Mouse (Mus musculus) megakaryocyte, adult 5-6 weeks (primary cell): ENCODE measurements around the gene Npl. TPM values are rescaled to one million over a fixed set of nuclear protein-coding genes. Genes with fewer than 3 reads are reported as not detected.
A peak's percentile ranks its signal among the peaks of the same experiment; 100 is the strongest.
"Not testable (repeated sequence)": the region's sequence is repeated elsewhere in the genome, so short reads cannot be mapped to it uniquely, and the experiment has no call there.

ENCODE experiments used
- ATAC-seq: 2 replicates; pipeline ENCODE4 v1.8.0; 2016; ENCODE audit warnings: mild to moderate bottlenecking, inconsistent platforms; ENCODE audit not compliant: poor library complexity, severe bottlenecking
- total RNA-seq, 2 experiments: library from RNA; stranded (forward) in 1 of 2; stranded (reverse) in 1 of 2; fragments of 153-499, 151-499 nt in 1 of 2; fragments of 221-1000, 200-1000 nt in 1 of 2; gene quantifications; 2 replicates each; pipeline versions ENCODE4 v1.2.3 to v1.2.4; 2015 to 2017

The Npl gene
- total RNA-seq, 2 experiments from 2014 or later: 2.2 to 9.4 TPM

DNA sequence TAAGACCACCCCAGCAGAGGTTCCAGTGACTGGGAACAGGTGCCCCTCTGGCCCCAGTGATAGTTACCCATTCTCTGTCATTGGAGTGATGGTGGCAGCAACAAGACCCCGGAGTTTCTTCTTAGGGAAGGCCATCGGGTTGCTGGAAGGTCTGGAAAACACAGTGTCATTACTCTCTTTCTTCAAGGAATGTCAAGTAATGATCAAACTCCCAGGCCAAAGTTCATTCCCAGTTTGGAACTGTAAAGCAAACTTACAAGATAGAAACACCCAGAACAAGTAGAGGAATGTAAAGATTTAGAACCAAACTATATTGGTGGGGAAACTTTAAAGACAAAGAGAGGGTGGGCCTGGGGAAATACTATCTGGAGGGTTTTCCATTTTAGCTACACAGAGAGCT lies 4.6 kb downstream of the Npl start:
- ATAC-seq: no peak

DNA sequence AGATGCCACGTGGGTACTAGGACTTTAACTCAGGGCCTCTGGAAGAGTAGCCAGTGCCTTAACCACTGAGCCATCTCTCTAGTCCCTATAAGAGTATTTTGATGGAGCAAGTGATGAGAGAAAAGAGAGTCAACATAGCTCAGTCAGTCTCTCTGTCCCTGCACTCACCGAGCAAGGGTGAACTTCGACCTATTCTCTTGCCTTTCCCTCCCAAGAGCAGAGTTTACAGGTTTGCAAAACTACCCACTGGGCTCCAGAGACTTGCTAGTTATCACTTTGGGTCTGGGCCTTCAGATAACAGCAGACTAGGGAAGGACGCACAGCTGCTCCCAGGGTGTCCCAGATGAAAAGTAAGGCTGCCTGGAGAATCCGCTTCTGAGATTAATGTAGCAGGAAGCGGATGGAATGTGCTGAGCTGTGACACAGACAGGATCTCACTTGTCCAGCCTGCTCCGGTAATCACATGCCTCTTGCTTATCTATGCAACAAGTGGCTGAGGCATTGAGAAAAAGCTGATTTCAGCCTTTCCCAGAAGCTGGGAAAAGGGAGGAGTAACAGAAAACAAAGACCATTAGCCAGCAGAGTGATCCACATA lies 7.0 kb downstream of the Npl start:
- ATAC-seq: no peak

DNA sequence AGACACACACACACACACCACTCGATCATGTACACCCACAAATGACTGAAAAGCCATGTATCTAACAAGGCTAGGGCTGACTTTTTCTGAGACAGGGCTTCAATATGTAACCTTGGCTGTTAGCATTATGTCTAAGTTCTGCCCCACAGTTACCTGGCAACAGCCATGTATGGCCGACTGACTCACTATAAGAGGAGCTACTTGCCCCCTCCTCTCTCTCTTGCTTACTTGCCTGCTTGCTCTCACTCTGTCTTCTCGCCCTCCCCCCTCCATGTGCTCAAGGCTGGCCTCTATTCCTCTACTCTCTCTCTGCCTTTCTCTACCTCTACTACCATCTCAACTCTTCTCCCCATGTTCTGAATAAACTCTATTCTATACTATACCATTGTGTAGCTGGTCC lies 9.1 kb downstream of the Npl start:
- ATAC-seq: no peak

DNA sequence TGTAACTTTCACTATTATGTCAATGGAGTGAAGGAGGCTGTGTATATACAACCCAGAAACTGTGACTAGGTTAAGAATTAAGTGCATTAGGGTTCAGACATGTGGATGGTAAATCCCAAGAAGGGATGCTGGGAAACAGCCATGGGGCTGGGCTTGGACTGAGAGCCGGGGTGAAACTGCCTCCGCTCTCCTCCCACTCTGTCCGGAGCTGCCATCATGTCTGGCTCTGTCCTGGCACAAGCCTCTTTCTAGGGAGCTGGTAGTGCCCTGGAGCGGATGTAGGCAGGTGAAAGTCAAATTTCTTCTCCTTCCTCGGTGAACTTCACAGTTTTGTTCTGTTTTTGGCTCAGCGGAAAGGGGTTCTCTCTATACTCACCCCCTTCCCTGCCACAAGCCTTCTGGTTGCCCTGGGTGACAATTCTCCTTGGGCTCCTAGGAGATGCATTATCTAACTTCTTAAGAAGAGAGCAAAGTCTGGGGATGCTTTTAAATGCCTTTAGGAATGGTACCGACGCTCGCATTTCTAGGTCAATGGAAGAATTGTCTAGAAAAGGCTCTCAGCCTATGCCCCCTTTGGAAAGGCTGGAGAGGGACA lies 10.0 kb downstream of the Npl start:
- no peak for ATAC-seq

DNA sequence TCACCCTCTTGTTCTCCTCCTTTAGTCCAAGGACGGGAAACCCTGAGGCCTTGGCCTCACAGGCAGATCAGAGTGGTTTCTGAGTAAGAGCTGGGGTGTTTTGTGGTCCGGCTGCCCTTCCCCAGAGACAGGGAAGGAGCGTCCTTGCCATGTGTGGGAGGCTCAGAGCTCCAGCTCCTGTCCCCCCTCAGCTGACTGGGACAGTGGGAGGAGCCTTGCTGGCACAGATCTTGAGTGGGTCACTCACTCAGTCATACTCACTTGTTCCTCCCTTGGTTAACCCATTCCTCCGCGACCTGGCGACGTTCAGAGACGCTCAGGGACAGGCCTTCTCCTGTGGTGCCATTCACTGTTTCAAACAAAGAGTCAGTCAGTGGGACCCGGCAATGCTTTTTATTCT lies 14.2 kb downstream of the Npl start:
- ATAC-seq: no peak

DNA sequence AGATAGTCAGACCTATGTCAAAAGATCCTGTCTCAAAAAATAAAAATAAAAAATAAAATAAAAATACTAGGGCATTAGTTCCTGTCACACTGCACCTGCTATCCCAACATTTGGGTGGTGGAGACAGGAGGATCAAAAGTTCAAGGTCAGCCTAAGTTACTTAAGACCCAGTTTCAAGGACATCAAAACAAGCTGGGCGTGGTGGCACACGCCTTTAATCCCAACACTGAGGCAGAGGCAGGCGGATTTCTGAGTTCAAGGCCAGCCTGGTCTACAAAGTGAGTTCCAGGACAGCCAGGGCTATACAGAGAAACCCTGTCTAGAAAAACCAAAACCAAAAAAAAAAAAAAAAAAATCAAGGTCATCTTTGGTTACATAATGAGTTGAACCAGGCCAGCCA lies 16.9 kb downstream of the Npl start:
- ATAC-seq: not testable (repeated sequence)

DNA sequence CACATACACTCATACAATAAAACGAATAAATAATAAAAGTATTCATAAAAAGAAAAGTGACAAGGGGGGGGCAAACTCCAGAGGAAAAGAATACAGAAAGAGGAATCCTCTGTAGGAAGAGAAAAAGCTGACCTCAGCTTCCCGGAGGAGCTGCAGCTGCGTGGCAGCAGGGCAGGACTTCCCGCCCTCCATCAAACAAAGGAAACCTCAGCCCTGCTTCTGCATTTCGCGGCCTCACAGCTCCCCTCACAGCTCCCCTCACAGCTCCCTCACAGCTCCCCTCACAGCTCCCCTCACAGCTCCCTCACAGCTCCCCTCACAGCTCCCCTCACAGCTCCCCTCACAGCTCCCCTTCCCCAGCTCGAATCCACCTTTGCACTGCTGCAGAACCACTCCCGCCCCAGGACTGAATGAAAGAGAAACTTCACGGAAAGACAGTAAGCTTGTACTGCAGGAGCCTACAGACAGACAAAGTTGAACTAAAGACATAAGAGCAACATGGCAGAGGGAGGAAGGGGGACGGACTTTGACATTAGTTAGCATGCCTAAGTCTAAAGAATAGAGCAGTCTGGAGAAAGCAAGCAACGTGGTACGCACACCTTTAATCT lies 17.5 kb downstream of the Npl start:
- ATAC-seq: peak; percentile 90

DNA sequence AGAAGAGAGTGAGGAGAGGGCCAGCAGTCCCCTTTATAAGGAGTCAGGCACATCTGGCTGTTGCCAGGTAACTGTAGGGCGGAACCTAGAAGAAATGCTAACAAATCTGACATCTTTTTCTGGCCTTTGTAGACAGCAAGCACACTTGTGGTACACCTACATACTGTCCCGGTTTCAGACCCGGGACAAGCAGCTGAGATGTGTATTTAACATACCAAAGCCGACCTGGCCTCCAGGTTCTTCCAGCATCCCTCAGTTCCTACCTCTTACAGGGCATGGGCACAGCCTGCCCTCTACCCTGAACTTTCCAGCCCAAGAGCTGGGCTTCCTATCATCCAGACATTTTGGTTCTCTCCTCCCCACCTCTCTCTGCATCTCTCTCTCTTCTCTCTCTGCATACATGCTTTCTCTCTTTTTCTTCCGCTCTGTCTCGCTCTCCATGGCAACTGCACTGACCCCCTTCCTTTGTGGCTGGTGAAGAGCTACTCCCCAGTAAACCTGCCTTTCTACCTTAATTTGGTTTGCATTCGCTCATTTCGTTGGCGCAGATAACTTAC lies 18.1 kb downstream of the Npl start:
- no peak for ATAC-seq

DNA sequence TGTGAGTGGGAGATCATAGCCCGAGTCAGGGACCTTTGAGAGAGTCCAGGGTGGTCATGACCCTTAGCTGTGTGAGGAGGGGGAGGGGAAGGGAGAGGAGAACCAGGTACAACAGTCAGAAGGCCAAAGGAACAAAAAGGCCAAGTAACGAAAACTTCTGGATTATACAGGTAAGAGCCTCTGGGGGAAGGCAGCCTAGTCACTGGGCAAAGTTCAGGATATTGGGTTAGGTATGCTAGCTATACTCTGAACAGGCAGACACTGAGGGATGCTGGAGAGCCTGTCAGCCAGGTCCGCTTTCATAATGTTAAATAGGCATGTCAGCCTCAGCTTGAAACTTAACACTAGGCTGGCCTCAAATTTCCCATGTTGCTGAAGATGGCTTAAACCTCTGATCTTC lies 27.7 kb downstream of the Npl start:
- no peak for ATAC-seq

DNA sequence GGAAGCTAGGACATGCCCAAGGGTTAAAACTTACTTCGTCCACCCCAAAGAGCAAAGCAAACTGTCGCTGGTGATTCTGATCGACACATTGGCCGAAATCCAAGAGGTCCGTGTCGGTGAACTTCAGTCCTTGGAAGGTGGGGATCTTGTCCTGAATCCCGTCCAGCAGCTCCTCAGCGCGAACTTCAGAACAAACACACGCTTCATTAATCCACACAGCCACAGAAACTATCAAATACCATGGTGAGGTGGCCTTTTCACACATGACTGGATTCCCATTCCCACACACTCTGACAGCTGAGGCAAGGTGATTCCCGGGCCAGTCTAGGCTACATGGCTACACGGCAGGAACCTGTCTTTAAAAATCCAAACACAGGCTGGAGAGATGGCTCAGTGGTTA lies 34.5 kb downstream of the Npl start:
- ATAC-seq: no peak

DNA sequence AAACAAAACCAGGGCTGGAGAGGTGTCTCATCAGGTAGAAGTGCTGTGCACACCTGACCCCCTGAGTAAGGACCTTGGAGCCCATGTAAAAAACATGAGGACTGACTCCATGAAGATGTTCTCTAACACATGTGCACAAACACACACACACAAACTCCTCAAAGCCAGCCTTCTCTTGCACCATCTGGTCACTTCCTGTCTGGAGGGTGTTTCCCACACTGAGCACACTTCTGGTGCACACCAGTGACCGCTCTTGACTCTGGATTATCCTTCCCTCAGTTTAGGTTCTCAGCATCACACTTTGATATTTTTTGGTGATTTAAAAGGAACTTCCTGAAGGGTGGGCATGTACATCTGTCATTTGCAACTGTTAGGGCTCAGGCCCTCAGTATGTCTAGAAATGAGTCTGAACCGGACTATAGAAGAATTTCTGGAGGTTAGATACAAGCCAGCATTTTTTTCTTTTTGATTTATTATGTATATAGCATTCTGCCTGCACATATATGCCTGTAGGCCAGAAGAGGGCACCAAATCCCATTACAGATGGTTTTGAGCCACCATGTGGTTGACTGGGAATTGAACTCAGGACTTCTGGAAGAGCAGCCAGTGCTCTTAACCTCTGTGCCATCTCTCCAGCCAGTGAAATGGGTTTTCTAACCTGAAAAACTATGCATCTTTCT lies 39.4 kb downstream of the Npl start:
- ATAC-seq: peak; percentile 52; the same call in 1 of the 2 replicates

DNA sequence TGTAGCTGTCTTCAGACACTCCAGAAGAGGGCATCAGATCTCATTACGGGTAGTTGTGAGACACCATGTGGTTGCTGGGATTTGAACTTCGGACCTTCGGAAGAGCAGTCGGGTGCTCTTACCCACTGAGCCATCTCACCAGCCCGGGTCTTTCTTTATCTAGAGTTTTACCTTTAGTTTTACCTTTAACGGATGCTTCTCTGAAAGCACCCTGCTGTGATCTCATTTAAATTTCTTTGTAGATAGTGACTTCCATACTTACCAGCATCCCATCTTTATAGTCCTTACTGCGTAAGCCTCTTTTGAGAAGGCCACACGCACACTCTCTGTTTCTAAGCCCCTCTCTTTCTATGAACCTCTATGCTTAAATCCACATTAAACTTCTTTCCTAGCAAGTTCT lies 40.3 kb downstream of the Npl start:
- not testable (repeated sequence) for ATAC-seq

DNA sequence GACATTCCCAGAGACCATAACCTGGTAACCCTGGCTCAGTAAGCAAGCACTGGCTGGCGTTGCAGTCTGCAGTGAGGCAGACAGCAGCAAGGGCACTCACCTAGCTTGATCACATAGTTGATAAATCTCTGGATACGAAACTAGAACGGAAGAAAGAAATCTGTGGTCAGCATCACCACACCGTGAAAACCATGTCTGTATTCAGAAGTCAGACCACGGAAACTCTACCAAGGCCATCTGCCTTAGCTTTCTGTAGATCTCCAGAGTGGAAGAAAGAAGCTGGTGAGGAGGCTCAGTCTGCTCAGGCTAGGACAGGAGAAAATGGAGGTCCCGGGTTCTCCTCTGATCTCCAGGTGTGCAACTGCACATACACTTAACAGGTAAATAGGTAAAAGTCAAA lies 40.8 kb downstream of the Npl start:
- ATAC-seq: no peak

DNA sequence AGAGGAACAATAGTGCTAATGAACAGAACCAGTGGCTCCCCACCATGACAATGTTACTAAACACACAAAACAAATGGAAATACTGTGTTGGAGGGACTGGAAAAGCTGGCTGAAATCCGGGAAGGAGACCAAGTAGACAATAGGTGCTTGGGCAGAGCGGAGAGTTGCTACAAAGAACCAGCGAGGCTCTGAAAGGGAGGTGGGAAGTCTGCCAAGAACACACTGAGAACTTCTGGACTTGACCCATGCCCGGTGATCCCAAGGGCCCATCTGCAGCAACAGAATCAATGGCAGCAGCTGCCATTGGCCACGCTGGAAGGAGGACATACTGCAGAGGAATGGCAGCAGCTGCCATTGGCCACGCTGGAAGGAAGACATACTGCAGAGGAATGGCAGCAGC lies 43.6 kb downstream of the Npl start:
- no peak for ATAC-seq

DNA sequence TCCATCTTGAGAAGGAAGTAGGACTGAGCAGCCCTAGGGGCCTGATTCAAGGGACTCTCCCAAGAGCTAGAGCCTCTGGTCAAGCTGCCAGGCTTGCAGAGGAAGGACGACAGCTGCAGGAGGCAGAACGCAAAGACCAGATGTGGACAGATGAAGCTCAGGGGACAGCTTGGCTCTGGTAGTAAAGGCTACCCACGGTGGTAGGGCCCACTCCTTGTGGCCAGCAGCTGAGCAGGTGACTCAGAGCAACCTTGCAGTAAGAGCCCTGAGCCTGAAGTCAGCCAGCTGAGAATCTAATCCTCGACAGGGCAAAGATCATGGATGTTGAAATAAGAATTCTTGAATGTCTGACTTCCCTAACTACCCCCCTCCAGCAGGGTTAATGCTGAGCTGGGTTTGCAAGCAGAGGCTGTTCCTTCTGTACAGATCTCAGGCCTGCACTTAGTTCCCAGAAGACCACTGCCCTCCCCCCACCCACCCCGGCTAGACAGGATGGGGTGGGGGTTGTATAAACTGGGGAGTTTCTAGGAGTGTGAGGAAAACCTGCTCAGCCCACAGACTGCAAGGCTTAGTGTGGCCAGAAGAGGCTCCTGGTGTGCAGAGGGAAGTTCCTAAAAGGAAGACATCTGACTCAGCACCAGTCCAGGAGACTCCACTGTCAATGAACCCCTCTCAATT lies 48.1 kb downstream of the Npl start:
- ATAC-seq: peak; percentile 69

DNA sequence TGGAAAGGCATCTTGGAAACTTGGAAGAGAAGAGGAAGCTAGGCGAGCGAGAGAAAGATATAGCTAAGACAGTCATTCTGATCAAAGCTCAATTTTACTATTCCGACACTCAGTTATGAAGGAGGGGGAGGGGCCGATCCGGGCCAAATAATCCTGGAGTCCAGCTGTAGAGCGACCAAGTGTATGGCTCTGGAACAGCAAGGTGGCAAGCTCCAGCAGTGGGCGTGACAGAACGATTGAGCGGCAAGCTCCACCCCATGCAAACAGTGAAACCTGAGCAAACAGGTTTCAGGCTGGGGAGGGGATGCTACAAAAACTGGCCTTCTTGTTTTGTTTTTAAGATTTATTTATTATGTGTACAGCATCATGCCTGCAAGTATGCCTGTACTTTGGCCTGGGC lies 49.8 kb downstream of the Npl start:
- no peak for ATAC-seq

DNA sequence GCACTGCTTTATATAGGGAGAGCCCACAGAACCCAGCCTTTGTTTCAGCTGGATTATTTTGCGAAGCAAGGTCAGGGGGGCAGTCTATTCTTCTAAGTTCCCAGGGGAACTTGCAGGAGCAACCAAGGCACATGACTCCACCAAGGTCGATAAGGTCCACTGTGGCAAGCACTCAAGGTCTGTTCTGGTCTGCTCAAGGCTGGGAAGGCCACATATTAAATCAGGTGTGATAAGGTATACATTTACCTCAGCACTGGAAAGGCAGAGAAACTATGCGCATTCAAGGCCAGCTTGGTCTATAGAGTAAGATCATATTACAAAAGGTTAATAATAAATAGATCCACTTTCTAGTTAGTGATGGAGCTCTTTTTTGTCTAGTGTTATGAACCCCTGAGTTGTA lies 53.8 kb downstream of the Npl start:
- no peak for ATAC-seq

DNA sequence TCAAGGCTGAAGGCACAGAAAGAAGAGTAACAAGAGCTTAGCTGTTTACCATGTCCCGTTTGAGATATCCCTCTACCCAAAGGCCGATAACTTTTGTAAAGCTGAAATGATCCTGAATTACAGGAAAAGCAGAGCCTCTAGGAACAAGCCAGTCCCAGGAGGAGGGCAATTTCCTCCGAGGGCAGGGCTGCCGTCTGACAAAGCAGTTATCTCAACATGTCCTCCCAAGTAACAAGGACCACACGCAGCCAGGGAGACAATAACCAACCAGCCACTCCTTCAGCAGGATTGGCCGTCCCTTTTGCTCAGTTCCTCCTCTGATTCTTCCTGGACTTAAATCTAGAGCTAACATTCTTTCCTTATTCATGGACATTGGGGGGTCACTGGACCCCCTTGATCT lies 55.9 kb downstream of the Npl start:
- no peak for ATAC-seq

DNA sequence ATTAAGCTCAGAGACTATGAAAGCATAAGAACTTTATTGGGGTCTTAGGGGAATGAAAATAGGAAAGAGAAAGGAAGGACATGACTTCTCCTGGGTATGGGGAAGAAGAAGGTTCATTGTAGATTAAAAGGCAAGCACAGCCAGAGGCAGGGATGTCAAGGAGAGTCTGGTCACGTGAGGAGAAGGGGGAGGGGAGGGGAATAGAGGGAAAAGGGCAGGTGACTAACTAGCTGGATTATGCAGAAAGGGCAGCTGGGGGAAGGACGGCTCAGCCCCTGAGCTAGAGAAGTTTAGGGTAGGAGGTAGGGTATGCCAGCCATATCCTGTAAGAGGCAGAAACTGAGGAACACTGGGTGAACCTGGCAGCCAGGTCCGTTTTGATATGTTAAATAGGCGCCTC lies 56.5 kb downstream of the Npl start:
- no peak for ATAC-seq

DNA sequence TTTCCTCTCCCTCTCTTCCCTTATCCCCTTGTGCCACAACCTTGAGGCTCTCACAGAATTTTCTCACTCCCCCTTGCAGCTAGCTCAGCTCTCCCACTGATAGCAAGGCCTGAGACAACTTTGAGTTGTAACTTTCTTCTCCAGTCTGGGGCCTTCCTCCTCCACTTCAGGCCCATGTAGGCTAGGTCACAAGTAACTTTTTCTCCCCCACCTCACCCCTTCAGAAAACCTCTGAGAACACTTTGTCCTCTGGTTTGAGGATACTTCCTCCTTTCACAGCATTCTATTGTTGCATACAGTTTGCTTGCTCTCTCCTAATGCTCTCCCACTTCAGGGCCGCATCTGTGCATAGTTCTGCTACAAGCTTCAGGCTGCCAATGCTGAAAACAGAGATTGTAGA lies 58.0 kb downstream of the Npl start:
- no peak for ATAC-seq

DNA sequence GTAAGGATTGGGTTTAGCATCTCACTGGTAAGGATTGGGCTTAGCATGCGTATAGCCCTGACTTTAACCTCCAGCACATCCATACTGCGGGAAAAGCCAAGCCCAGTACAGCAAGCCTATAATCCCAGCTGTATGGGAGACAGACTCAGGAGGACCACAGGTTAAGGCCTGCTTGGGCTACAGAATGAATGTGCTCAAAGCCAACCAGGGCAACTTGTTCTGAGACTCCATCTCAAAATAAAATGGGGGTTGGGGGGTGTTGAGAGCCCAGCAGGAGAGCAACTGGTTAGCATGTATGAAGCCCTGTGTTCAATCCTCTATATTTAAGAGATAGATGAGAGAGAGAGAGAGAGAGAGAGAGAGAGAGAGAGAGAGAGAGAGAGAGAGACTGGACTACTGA lies 58.5 kb downstream of the Npl start:
- no peak for ATAC-seq
